Mouse (Mus musculus): ENCODE results near the gene Cabp1. TPM values are rescaled to one million over a fixed set of nuclear protein-coding genes. Genes with fewer than 3 reads are reported as not detected.

Gene Cabp1
- polyA plus RNA-seq, 1 experiment from 2014 or later: 1.2 TPM

- Histone ChIP-seq H3K9ac (ENCODE audit: low read depth, low read length) (peak overlapping the region; percentile 70), H3K4me3 (replicated peaks; ENCODE audit: low read depth, low read length) (peak overlapping the region; percentile 51), H3K27ac (peak overlapping the region; percentile 64; the same call in 1 of the 2 replicates), H3K4me1 (replicated peaks; ENCODE audit: insufficient read depth, low read length) (peaks cover 6% of the 10 kb centered on the region; the same call in 1 of the 2 replicates), H3K27me3 (ENCODE audit: insufficient read depth, low read length) (no peaks in the 10 kb centered on the region), H3K36me3 (ENCODE audit: insufficient read depth, low read length) (peaks cover 4% of the 10 kb centered on the region), H3K4me2 (ENCODE audit: low read length) (peak overlapping the region; percentile 92), H3K9me3 (replicated peaks; ENCODE audit: low read length) (no peaks in the 10 kb centered on the region)
- peak; percentile 72 for DNase-seq (ENCODE audit: low spot score)
- WGBS: under 1% methylated on average over 45 of the region's 45 CpGs
- peak; percentile 44; the same call in 1 of the 2 replicates for ATAC-seq (replicated peaks; ENCODE audit: low FRiP score, low read depth)
- TF ChIP-seq CTCF (IDR thresholded peaks at IDR 0.05; ENCODE audit: low read depth): peak; percentile 5; the same call in 1 of the 2 replicates
Observed at GRCm38 (mm10) chr5:115235323-115235771, 41.2 kb upstream of the Cabp1 start.

GRCm38 (mm10) chr5:115234519-115234918, 40.3 kb upstream of the Cabp1 start:
- Histone ChIP-seq H3K4me2 (ENCODE audit: low read length) (no peak overlapping the region), H3K27ac (no peak overlapping the region), H3K36me3 (ENCODE audit: insufficient read depth, low read length) (no peaks in the 10 kb centered on the region), H3K4me1 (replicated peaks; ENCODE audit: insufficient read depth, low read length) (peaks cover 6% of the 10 kb centered on the region; the same call in 1 of the 2 replicates), H3K9me3 (replicated peaks; ENCODE audit: low read length) (no peaks in the 10 kb centered on the region), H3K9ac (ENCODE audit: low read depth, low read length) (no peak overlapping the region), H3K27me3 (ENCODE audit: insufficient read depth, low read length) (no peaks in the 10 kb centered on the region), H3K4me3 (replicated peaks; ENCODE audit: low read depth, low read length) (no peak overlapping the region)
- TF ChIP-seq CTCF (IDR thresholded peaks at IDR 0.05; ENCODE audit: low read depth): no peak
- DNase-seq (ENCODE audit: low spot score) (no peak), ATAC-seq (replicated peaks; ENCODE audit: low FRiP score, low read depth) (no peak)
- 73% methylated on average over 6 of the region's 6 CpGs for WGBS

- Histone ChIP-seq H3K36me3 (ENCODE audit: insufficient read depth, low read length) (no peaks in the 10 kb centered on the region), H3K4me2 (ENCODE audit: low read length) (no peak overlapping the region), H3K27ac (no peak overlapping the region), H3K9ac (ENCODE audit: low read depth, low read length) (no peak overlapping the region), H3K9me3 (replicated peaks; ENCODE audit: low read length) (no peaks in the 10 kb centered on the region), H3K4me3 (replicated peaks; ENCODE audit: low read depth, low read length) (no peak overlapping the region), H3K4me1 (replicated peaks; ENCODE audit: insufficient read depth, low read length) (no peaks in the 10 kb centered on the region; the same call in 1 of the 2 replicates), H3K27me3 (ENCODE audit: insufficient read depth, low read length) (no peaks in the 10 kb centered on the region)
- DNase-seq (ENCODE audit: low spot score): no peak
- ATAC-seq (replicated peaks; ENCODE audit: low FRiP score, low read depth): no peak
- no peak for TF ChIP-seq CTCF (IDR thresholded peaks at IDR 0.05; ENCODE audit: low read depth)
- WGBS: 94% methylated on average over 14 of the region's 14 CpGs
Observed at GRCm38 (mm10) chr5:115233031-115233780, 39.0 kb upstream of the Cabp1 start.

- Histone ChIP-seq H3K27ac (no peak overlapping the region), H3K9me3 (replicated peaks; ENCODE audit: low read length) (no peaks in the 10 kb centered on the region), H3K4me2 (ENCODE audit: low read length) (no peak overlapping the region), H3K4me3 (replicated peaks; ENCODE audit: low read depth, low read length) (no peak overlapping the region), H3K36me3 (ENCODE audit: insufficient read depth, low read length) (no peaks in the 10 kb centered on the region), H3K9ac (ENCODE audit: low read depth, low read length) (no peak overlapping the region), H3K4me1 (replicated peaks; ENCODE audit: insufficient read depth, low read length) (no peaks in the 10 kb centered on the region; the same call in 1 of the 2 replicates), H3K27me3 (ENCODE audit: insufficient read depth, low read length) (no peaks in the 10 kb centered on the region)
- WGBS: 40% methylated on average over 6 of the region's 6 CpGs
- TF ChIP-seq CTCF (IDR thresholded peaks at IDR 0.05; ENCODE audit: low read depth): no peak
- ATAC-seq (replicated peaks; ENCODE audit: low FRiP score, low read depth) (no peak), DNase-seq (ENCODE audit: low spot score) (no peak)
Observed at GRCm38 (mm10) chr5:115232516-115232915, 38.3 kb upstream of the Cabp1 start.

- ATAC-seq (replicated peaks; ENCODE audit: low FRiP score, low read depth): no peak
- no peaks in the 10 kb centered on the region; the same call in 1 of the 2 replicates for H3K4me1 ChIP-seq (replicated peaks; ENCODE audit: insufficient read depth, low read length)
- H3K36me3 ChIP-seq (ENCODE audit: insufficient read depth, low read length): no peaks in the 10 kb centered on the region
- WGBS: 12% methylated on average over 16 of the region's 16 CpGs
- H3K9ac ChIP-seq (ENCODE audit: low read depth, low read length): no peak overlapping the region
- H3K9me3 ChIP-seq (replicated peaks; ENCODE audit: low read length): no peaks in the 10 kb centered on the region
- peak; percentile 39 for DNase-seq (ENCODE audit: low spot score)
- no peaks in the 10 kb centered on the region for H3K27me3 ChIP-seq (ENCODE audit: insufficient read depth, low read length)
- H3K4me3 ChIP-seq (replicated peaks; ENCODE audit: low read depth, low read length): no peak overlapping the region
- H3K27ac ChIP-seq: no peak overlapping the region
- 0 out of 2 replicates have a peak, but pooled peaks have one; percentile 12 for TF ChIP-seq CTCF (IDR thresholded peaks at IDR 0.05; ENCODE audit: low read depth)
- H3K4me2 ChIP-seq (ENCODE audit: low read length): 0 out of 2 replicates have a peak overlapping the region, but pooled peaks have one; percentile 11
Observed at GRCm38 (mm10) chr5:115231552-115232120, 37.5 kb upstream of the Cabp1 start.

GRCm38 (mm10) chr5:115230830-115231551, 36.8 kb upstream of the Cabp1 start:
- Histone ChIP-seq H3K4me1 (replicated peaks; ENCODE audit: insufficient read depth, low read length) (no peaks in the 10 kb centered on the region; the same call in 1 of the 2 replicates), H3K27me3 (ENCODE audit: insufficient read depth, low read length) (no peaks in the 10 kb centered on the region), H3K4me2 (ENCODE audit: low read length) (0 out of 2 replicates have a peak overlapping the region, but pooled peaks have one; percentile 11), H3K4me3 (replicated peaks; ENCODE audit: low read depth, low read length) (no peak overlapping the region), H3K36me3 (ENCODE audit: insufficient read depth, low read length) (no peaks in the 10 kb centered on the region), H3K9ac (ENCODE audit: low read depth, low read length) (no peak overlapping the region), H3K9me3 (replicated peaks; ENCODE audit: low read length) (no peaks in the 10 kb centered on the region), H3K27ac (no peak overlapping the region)
- no peak for DNase-seq (ENCODE audit: low spot score)
- WGBS: 50% methylated on average over 15 of the region's 15 CpGs
- ATAC-seq (replicated peaks; ENCODE audit: low FRiP score, low read depth): no peak
- TF ChIP-seq CTCF (IDR thresholded peaks at IDR 0.05; ENCODE audit: low read depth): no peak

Data from kidney, postnatal 0 days (tissue).